Mouse (Mus musculus): ENCODE results near the gene Esam. TPM values are rescaled to one million over a fixed set of nuclear protein-coding genes. Genes with fewer than 3 reads are reported as not detected.

The Esam gene
- polyA plus RNA-seq, 1 experiment from 2014 or later, result 47.2 TPM

DNA sequence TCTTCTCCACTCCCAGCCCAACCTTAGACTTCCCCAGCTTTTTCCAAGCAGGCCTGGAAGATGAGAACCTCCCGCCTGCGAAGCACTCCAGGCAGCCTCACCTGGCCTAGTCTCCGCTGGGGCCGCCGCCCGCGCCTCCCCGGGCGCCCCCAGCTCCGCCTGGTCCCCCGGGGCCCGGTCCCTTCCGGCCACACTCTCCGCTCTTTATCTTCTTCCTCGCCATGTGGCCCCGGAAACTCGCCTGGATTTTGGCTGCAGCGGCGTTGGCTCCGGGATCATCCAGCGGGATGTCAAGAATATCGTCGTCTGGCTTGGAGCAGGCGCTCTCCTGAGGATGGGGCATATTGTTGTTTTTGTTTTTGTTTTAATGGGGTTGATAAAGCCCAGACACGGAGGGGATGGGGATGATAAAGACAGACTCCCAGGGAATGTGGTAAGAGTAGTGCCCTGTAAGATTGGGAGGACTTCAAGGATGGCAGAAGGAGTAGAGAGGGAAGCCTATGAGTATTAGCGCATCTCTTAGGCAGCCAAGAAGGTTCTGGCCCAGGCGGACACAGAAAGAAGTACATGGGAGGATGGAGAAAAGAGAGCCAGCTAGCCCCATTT, 18.1 kb downstream of the Esam start:
- Histone ChIP-seq H3K4me2 (ENCODE audit: low read length) (no peak overlapping the region), H3K27me3 (replicated peaks; ENCODE audit: control insufficient read depth, insufficient read depth, low read length) (peaks cover 51% of the 10 kb centered on the region), H3K27ac (ENCODE audit: low read depth) (no peak overlapping the region), H3K4me3 (ENCODE audit: low read depth, low read length) (no peak overlapping the region), H3K9me3 (ENCODE audit: control insufficient read depth, low read length) (no peaks in the 10 kb centered on the region), H3K9ac (ENCODE audit: low read length) (no peak overlapping the region), H3K4me1 (replicated peaks; ENCODE audit: control insufficient read depth, insufficient read depth, low read length) (peaks cover 6% of the 10 kb centered on the region), H3K36me3 (ENCODE audit: control insufficient read depth, insufficient read depth, low read length) (no peaks in the 10 kb centered on the region)
- DNase-seq (ENCODE audit: low spot score) (no peak), ATAC-seq (replicated peaks; ENCODE audit: low FRiP score, low TSS enrichment, low read depth) (no peak)
- WGBS, result 14% methylated on average over 27 of the region's 27 CpGs

DNA sequence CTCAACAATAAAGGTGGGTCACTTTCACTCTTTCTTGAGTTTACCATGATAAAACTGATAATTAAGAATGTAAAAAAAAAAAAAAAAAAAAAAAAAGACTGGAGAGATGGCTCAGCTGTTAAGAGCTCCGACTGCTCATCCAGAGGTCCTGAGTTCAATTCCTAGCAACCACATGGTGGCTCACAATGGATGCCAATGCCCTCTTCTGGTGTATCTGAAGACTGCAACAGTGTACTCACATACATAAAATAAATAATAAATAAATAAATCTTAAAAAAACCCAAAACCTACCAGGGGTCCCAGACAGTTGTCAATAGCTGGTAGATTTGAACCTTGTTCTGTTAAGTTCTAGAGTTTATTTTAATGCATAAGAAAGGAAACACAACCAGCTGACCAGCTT, 19.0 kb downstream of the Esam start:
- DNase-seq (ENCODE audit: low spot score) (no peak), ATAC-seq (replicated peaks; ENCODE audit: low FRiP score, low TSS enrichment, low read depth) (no peak)
- peaks cover 6% of the 10 kb centered on the region for H3K4me1 ChIP-seq (replicated peaks; ENCODE audit: control insufficient read depth, insufficient read depth, low read length)
- peaks cover 60% of the 10 kb centered on the region for H3K27me3 ChIP-seq (replicated peaks; ENCODE audit: control insufficient read depth, insufficient read depth, low read length)
- H3K4me3 ChIP-seq (ENCODE audit: low read depth, low read length), result no peak overlapping the region
- WGBS, result 92% methylated on average over 1 of the region's 1 CpGs
- H3K9ac ChIP-seq (ENCODE audit: low read length), result no peak overlapping the region
- no peaks in the 10 kb centered on the region for H3K36me3 ChIP-seq (ENCODE audit: control insufficient read depth, insufficient read depth, low read length)
- no peak overlapping the region for H3K4me2 ChIP-seq (ENCODE audit: low read length)
- H3K27ac ChIP-seq (ENCODE audit: low read depth), result no peak overlapping the region
- H3K9me3 ChIP-seq (ENCODE audit: control insufficient read depth, low read length), result no peaks in the 10 kb centered on the region

DNA sequence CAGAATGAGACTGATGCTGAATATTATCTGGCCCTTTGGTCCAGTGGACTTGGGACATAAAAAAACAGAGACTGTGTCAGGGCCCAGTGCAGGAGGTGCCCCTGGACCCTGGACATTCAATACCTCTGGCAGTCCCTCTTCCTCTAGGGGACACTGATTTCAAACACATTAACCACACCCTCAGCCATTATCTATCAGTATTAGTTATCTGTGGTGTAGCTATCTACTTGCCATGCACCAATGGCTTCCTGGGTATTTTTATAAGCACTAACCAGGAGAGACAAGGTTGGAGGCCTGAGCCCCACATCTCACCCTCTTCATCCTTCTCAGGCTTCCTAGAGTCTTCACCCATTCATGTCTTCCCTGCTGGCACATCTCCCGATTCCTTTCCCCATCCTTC, 22.6 kb downstream of the Esam start:
- Histone ChIP-seq H3K4me2 (ENCODE audit: low read length) (no peak overlapping the region), H3K4me1 (replicated peaks; ENCODE audit: control insufficient read depth, insufficient read depth, low read length) (0 out of 2 replicates have a peak, but pooled peaks cover 2% of the 10 kb centered on the region), H3K36me3 (ENCODE audit: control insufficient read depth, insufficient read depth, low read length) (no peaks in the 10 kb centered on the region), H3K9ac (ENCODE audit: low read length) (no peak overlapping the region), H3K4me3 (ENCODE audit: low read depth, low read length) (no peak overlapping the region), H3K9me3 (ENCODE audit: control insufficient read depth, low read length) (no peaks in the 10 kb centered on the region), H3K27ac (ENCODE audit: low read depth) (no peak overlapping the region), H3K27me3 (replicated peaks; ENCODE audit: control insufficient read depth, insufficient read depth, low read length) (peaks cover 68% of the 10 kb centered on the region)
- DNase-seq (ENCODE audit: low spot score) (no peak), ATAC-seq (replicated peaks; ENCODE audit: low FRiP score, low TSS enrichment, low read depth) (no peak)
- WGBS, result 85% methylated on average over 1 of the region's 1 CpGs

DNA sequence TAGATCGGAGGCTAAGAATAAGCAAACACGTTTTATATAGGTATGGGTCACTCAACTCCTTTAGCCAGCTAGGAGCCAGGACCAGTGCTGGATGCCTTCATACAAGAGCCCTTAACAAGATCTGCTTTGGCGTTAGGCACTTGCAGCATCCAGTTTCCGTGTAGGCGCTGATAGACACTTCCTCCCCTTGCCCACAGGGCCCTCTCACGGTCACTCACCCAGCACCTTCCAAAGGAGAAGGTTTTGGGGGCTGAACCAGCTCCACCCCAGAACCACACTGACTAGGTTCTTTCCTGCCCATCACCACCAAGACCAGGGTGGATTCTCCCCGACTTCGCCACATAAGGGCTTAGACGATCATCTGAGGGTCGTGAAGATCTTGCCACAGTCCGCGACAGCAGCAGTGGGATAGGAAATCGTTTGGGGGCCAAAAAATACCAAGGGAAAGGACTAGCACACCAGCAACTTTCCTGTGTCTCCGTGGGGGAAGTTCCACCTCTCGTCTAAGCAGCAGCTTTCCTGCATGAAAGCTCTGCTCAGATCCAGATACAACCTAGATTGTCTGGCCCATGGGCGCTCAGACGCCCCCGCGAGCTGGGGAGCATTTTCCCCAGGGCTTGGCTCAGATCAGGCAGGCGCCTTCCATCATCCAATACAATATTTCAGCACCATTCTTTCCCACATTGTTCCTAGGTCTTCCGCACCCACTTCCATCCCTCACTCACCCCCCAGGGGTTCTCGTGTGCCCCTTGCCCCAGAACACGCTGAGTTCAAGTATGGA, 24.1 kb downstream of the Esam start:
- ATAC-seq (replicated peaks; ENCODE audit: low FRiP score, low TSS enrichment, low read depth), result no peak
- H3K27me3 ChIP-seq (replicated peaks; ENCODE audit: control insufficient read depth, insufficient read depth, low read length), result peaks cover 56% of the 10 kb centered on the region
- no peak for DNase-seq (ENCODE audit: low spot score)
- H3K9me3 ChIP-seq (ENCODE audit: control insufficient read depth, low read length), result no peaks in the 10 kb centered on the region
- H3K27ac ChIP-seq (ENCODE audit: low read depth), result no peak overlapping the region
- no peaks in the 10 kb centered on the region for H3K36me3 ChIP-seq (ENCODE audit: control insufficient read depth, insufficient read depth, low read length)
- peak overlapping the region; percentile 65 for H3K4me2 ChIP-seq (ENCODE audit: low read length)
- peak overlapping the region; percentile 30 for H3K4me3 ChIP-seq (ENCODE audit: low read depth, low read length)
- no peak overlapping the region for H3K9ac ChIP-seq (ENCODE audit: low read length)
- H3K4me1 ChIP-seq (replicated peaks; ENCODE audit: control insufficient read depth, insufficient read depth, low read length), result 0 out of 2 replicates have a peak, but pooled peaks cover 2% of the 10 kb centered on the region
- WGBS, result 3% methylated on average over 23 of the region's 23 CpGs

DNA sequence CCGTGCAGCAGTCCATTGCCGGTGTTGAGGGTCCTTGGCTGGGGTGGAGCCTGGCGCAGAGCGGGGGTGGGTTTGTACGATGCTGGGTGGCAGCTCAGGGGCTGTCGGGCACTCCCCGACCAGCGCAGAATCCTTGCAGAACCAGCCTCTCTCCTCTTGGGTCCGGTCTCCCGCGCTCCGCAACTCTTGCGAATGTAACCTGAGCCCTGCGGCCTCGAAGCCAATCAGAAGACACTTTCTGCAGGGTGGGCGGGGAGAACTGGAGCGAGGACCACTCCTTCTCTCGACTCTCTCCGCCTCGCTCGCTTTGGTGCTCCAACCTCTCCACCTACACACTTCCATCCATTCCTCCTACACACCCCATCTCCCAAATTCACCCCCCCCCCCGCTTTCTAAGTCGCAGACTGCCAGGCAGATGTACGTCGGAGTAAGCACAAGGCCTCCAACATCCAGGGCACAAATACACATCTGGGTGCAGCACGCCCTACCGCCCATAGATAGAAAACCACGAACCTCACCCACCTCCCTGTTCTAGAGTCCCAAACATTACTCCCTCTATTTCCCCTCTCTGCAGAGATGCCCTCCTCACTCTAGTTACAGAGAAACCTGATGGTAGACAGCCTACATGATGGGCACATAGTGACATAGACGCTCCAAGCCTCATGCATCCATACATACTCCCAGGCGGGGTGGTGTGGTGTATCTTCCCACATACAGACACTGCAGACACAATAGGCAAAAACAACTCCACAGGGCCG, 24.8 kb downstream of the Esam start, which contains the start of gene Nrgn:
TSS of gene Nrgn (minus strand) at position 369 of the 758 bp plus-strand sequence.
- peak within 1 kb of the TSS; percentile 30 for H3K4me3 ChIP-seq (ENCODE audit: low read depth, low read length)
- H3K4me2 ChIP-seq (ENCODE audit: low read length), result peak within 1 kb of the TSS; percentile 65
- DNase-seq (ENCODE audit: low spot score) (peak; percentile 83), ATAC-seq (replicated peaks; ENCODE audit: low FRiP score, low TSS enrichment, low read depth) (peak; percentile 93)
- H3K36me3 ChIP-seq (ENCODE audit: control insufficient read depth, insufficient read depth, low read length), result no peaks in the 10 kb centered on the region
- H3K27me3 ChIP-seq (replicated peaks; ENCODE audit: control insufficient read depth, insufficient read depth, low read length), result peaks cover 48% of the 10 kb centered on the region
- no peaks in the 10 kb centered on the region for H3K9me3 ChIP-seq (ENCODE audit: control insufficient read depth, low read length)
- no peak within 1 kb of the TSS for H3K9ac ChIP-seq (ENCODE audit: low read length)
- H3K27ac ChIP-seq (ENCODE audit: low read depth), result no peak within 1 kb of the TSS
- 0 out of 2 replicates have a peak, but pooled peaks cover 2% of the 10 kb centered on the region for H3K4me1 ChIP-seq (replicated peaks; ENCODE audit: control insufficient read depth, insufficient read depth, low read length)
- WGBS, result 4% methylated on average over 31 of the region's 31 CpGs

DNA sequence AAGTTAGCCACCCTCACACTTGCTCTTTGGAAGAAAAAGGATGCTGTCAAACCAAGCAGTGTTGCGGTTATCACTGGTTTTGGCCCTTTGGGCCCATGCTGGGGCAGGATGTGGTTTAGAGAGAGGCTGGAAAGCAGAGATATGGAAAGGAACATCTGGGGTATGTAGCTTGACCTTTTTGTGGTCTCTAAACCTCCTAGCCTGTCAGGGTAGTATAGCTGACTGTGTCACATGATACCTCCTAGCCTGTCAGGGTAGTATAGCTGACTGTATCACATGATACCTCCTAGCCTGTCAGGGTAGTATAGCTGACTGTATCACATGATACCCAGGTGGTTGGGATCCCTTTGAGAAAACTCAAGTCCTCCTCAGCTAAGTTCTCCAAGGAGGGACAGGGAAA, 26.4 kb downstream of the Esam start:
- H3K4me1 ChIP-seq (replicated peaks; ENCODE audit: control insufficient read depth, insufficient read depth, low read length), result 0 out of 2 replicates have a peak, but pooled peaks cover 2% of the 10 kb centered on the region
- 75% methylated on average over 1 of the region's 1 CpGs for WGBS
- no peak for ATAC-seq (replicated peaks; ENCODE audit: low FRiP score, low TSS enrichment, low read depth)

DNA sequence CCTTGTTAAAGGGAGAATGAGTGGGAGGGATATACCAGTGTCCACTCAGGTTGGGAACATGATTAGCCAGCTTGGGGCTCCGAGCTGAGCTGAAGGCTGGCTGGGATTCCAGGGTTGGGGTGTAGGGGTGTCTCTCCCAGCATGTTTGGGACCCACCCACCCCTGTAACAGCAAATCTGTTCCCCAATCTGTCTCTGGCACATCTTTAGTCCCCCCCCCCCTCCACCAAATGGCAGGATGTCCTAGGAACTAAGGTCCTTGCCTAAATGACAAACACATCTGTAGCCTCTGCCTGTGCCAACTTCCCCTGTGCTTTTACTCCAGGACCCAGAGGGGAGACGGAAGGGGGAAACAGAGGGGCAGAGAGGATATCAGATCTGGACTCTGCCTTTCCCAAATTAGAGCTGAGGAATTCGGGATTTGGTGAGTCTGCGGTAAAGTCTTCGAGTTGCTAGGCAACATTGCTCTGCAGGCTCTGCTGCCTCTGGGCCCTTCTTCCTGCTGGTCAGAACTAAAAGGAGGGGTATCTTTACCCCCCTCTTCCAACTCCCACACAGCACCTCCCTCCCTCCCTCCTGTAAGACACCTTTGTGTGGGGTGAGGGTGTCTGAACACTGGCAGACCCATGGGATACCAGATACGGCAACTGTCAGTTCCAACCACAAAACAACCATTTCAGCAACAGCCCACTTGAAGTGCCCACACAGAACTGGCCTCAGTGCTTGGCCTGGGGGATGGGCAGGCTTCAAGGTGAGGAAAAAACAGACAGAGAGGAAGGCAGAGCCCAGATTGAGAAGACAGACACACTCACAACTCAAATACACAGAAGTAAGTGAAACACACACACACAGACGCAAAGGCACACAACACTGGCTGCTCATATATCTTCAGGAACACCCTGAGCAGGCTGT, 27.2 kb downstream of the Esam start, which contains the start of gene Siae:
TSS of gene Siae (plus strand) at position 861 of the 911 bp plus-strand sequence.
- no peaks in the 10 kb centered on the region for H3K9me3 ChIP-seq (ENCODE audit: control insufficient read depth, low read length)
- ATAC-seq (replicated peaks; ENCODE audit: low FRiP score, low TSS enrichment, low read depth), result no peak
- WGBS, result 32% methylated on average over 7 of the region's 7 CpGs
- H3K4me3 ChIP-seq (ENCODE audit: low read depth, low read length), result no peak within 1 kb of the TSS
- H3K27me3 ChIP-seq (replicated peaks; ENCODE audit: control insufficient read depth, insufficient read depth, low read length), result peaks cover 39% of the 10 kb centered on the region
- H3K27ac ChIP-seq (ENCODE audit: low read depth), result no peak within 1 kb of the TSS
- H3K36me3 ChIP-seq (ENCODE audit: control insufficient read depth, insufficient read depth, low read length), result no peaks in the 10 kb centered on the region
- no peak for DNase-seq (ENCODE audit: low spot score)
- H3K9ac ChIP-seq (ENCODE audit: low read length), result no peak within 1 kb of the TSS
- H3K4me1 ChIP-seq (replicated peaks; ENCODE audit: control insufficient read depth, insufficient read depth, low read length), result 0 out of 2 replicates have a peak, but pooled peaks cover 2% of the 10 kb centered on the region
- H3K4me2 ChIP-seq (ENCODE audit: low read length), result no peak within 1 kb of the TSS

More for the DNA sequence above, 26.4 kb downstream of the Esam start:
- H3K27me3 ChIP-seq (replicated peaks; ENCODE audit: control insufficient read depth, insufficient read depth, low read length), result peaks cover 47% of the 10 kb centered on the region
- no peak for DNase-seq (ENCODE audit: low spot score)
- no peak overlapping the region for H3K4me2 ChIP-seq (ENCODE audit: low read length)
- H3K9me3 ChIP-seq (ENCODE audit: control insufficient read depth, low read length), result no peaks in the 10 kb centered on the region
- no peak overlapping the region for H3K9ac ChIP-seq (ENCODE audit: low read length)
- H3K36me3 ChIP-seq (ENCODE audit: control insufficient read depth, insufficient read depth, low read length), result no peaks in the 10 kb centered on the region
- no peak overlapping the region for H3K4me3 ChIP-seq (ENCODE audit: low read depth, low read length)
- H3K27ac ChIP-seq (ENCODE audit: low read depth), result no peak overlapping the region

DNA sequence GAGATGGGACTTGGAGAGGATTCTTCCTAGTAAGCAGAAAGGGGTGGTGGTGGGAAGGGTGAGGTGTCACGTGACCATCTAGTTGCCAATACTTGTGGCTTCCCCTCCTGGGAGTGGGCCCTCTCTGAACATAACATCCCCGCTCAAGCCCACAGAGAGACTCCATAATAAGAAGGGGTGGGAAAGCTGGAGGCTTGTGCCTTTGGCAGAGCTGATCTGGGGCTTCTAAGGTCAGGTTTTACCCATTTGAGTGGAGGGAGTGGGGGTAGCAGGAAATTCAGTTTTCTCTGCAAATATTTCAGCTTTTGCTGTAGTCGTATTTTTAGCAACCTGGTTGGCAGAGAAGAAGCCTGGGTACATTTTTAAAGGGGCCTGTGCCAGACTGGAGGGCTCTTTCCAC, 28.5 kb downstream of the Esam start:
- Histone ChIP-seq H3K4me3 (ENCODE audit: low read depth, low read length) (no peak overlapping the region), H3K27ac (ENCODE audit: low read depth) (no peak overlapping the region), H3K9ac (ENCODE audit: low read length) (no peak overlapping the region), H3K4me1 (replicated peaks; ENCODE audit: control insufficient read depth, insufficient read depth, low read length) (0 out of 2 replicates have a peak, but pooled peaks cover 2% of the 10 kb centered on the region), H3K4me2 (ENCODE audit: low read length) (no peak overlapping the region), H3K36me3 (ENCODE audit: control insufficient read depth, insufficient read depth, low read length) (no peaks in the 10 kb centered on the region), H3K9me3 (ENCODE audit: control insufficient read depth, low read length) (no peaks in the 10 kb centered on the region), H3K27me3 (replicated peaks; ENCODE audit: control insufficient read depth, insufficient read depth, low read length) (peaks cover 26% of the 10 kb centered on the region)
- ATAC-seq (replicated peaks; ENCODE audit: low FRiP score, low TSS enrichment, low read depth), result no peak
- 73% methylated on average over 3 of the region's 3 CpGs for WGBS
- no peak for DNase-seq (ENCODE audit: low spot score)
